Mouse (Mus musculus): ENCODE measurements at regions not wholly inside any gene's neighbourhood (a gene's known extent, or its start where the extent isn't known, plus 50 kb on each side); places are given as distances from the start of the nearest gene placed in this dataset.

- intact Hi-C loops (cut with DNase I), result no loop called here
These were observed 732.3 kb upstream of the Chrm3 start for GRCm38 (mm10) chr13:11092911-11093310.
